Mouse (Mus musculus): Measurements from ENCODE around the gene Krba1.

The Krba1 gene

DNA sequence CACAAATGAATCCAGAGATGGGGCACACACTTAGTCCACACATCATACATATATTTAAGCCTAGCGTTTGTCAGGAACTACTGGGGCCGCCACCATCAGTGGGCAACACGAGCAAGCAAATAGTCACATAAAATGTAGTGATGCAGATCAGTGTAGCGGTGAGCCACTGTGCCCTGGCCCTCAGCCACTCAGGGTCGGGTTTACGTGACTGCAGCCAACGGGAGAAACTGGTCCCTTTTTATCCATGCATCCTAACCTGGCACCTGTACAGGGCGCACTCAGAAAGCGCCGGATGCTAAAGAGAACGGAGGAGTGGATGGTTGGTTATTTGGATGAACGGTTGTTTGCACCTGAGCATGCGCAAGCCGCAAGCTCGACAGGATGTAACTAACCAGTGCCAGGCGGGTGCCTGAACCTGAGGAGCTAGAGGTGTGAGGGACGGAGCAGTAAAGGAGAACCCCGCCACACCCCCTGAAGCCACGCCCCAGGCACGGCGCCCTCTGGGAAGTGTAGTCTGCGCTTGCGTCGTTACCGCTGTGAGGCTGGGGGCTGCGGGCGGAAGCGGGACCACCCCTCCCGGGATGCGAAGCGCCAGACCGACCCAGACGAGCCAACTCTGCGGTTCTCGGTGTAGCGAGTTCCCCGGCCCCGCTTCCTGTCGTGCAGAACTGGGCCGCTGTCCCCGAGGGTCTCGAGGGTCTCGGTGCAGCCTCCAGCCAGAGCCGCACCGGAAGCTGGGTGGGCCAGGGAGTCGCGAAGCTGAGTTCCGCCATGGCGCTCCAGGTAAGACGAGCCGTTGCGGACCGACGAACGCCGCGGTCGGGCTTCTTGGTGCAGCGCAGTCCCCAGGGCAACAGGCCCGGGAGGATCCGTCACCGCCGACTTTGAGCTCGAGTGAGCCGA lies at the start of gene Krba1:
TSS of gene Krba1 (plus strand) at position 482 of the 903 bp plus-strand sequence.
- DNase-seq, result peak; percentile 91 to 95

DNA sequence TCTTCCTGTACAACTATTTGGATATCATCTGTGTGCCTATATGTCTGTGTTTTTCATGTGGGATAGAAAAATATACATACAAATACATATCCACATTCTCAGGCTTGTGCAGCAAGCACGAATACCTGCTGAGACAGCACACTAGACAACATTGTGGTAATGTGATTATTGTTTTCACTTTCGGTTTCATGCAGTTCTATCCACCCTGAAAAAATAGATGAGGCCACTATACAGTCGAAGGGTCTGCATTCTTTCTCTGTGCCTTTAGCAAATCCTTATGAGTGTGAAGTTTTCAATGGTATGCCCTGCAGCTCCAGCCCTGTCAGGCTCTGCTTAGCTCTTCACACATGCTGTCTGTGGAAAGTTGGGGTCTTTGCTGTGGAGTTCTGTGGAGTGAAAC lies 36.5 kb upstream of the Krba1 start:
- no peak for DNase-seq

DNA sequence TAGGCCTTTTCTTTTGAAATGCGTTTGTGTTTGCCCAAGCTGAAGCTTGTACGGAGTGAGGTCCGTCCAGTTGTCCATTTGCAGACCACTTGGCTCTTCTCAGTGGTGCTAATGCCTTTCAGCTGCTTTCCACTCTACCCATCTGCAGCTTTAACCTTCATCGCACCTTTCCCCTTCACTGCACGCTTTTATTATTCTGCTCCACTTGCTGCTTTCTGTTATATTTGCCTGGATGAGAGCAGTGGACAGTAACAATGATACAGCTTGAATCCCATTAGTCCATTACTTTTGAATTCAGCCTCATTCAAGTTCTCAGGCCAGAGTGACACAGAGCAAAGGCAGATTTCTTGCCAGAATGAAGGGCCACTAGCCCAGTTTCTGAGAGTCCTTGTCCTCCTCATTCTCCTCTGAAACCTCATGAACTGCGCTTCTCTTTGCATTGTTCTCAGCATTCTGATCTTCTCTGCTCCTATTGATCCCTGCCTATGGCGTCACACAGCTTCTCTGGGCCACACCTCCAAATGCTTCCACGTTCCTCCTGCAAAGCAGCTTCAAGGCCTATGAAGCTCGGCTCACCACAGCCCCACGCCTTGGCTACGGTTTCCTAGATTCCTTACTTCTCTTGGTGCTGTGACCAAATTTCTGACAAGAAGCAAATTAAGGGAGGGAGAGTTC lies 28.9 kb upstream of the Krba1 start:
- no peak for DNase-seq

GRCm38 (mm10) chr6:48388221-48388620 lies 7.2 kb upstream of the Krba1 start:
- DNase-seq, result no peak

- peak in 1 of 2 experiments; percentile 18 for DNase-seq
Observed at GRCm38 (mm10) chr6:48393811-48394210, 1.6 kb upstream of the Krba1 start.

DNA sequence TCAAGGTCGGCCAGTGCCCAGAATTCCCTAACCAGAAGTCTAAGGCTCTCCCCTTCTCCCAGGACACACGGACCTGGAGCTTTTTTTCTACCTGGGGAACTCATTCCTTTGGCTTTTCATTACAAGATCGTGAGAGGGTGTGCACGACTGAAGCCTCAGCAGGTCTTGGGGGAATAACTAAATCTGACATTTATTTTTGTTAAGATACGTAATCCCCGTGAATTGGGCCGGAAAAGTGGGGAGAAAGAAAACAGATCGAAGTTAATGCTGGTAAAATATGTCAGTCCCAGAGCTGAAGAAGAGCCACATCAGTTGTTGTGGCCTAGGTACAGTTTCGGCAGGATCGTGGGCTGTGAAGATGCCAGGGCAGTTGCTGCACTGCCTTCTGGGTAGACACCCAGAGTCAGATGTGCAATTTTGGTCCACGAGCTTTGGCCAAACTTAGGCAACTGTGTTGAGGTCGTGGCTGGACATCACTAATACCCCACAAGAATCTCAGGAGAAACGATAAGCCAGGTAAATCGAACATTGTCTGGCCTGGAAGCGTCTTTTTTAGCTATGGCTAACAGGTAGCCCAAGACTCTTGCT lies 716 bp downstream of the Krba1 start:
- DNase-seq, result peak in 1 of 2 experiments; percentile 49

- no peak for DNase-seq
Observed at GRCm38 (mm10) chr6:48396686-48397085, 1.3 kb downstream of the Krba1 start.

DNA sequence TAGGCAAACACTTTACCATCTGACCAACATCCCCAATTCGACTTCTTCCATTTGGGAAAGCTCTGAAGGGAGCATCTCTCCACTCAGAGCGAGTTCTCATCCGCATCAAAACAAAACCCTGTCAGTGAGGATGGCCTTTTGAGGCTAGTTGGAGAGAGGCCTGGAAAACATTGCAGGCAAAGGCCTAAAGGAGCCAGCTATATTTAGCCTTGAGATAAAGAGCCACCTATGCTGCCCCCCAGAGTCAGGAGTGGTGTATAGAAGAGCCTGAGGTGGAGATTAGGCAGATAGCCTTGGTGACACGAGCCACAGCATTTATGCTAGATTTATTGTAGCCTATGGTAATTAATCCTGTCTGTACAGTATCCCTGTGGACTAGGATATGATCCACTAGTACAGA lies 1.9 kb downstream of the Krba1 start:
- peak; percentile 44 to 47 for DNase-seq

DNA sequence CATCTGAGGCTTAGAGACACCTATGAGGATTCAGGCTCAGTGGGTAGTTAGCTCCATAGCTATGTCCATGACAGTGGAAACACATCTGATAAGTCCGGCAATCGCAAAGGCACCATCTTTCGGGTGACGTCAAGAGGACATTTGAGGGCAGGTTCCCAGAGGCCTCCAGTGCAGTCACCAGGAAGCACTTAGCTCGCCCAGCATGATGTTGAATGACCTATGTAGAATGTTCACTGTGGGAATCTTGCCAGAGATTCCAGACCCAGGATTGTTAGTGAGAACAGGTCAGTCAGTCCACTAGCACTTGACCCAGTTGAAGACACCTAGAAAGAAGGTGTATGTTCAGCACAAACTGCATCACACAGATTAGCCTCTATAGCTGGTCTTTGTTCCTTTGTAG lies 4.5 kb downstream of the Krba1 start:
- DNase-seq, result peak in 1 of 2 experiments; percentile 54

- DNase-seq, result no peak
Observed at GRCm38 (mm10) chr6:48404071-48404470, 8.7 kb downstream of the Krba1 start.

GRCm38 (mm10) chr6:48409726-48410343 lies 14.4 kb downstream of the Krba1 start:
- peak in 1 of 2 experiments; percentile 59 for DNase-seq

DNA sequence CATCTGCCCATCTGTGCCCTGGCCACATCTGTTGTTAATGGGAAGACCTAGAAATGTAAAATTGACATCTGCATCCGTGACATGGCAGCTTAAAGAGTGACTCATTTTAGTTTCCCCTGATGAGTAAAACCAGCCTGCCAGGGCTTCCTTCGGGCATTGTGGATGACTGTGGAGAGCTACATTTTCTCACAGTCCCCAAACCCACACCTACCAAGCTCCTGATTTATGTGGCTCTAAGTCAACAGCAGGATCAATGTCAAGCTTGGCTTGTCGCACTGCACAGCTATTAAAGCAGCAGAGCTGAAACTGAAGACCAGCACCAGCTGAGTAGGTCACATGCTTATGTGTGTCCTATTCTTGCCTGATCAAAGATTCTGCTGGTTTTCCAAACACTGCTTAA lies 15.2 kb downstream of the Krba1 start:
- DNase-seq, result peak in 1 of 2 experiments; percentile 34

- DNase-seq, result peak; percentile 30 to 70
Observed at GRCm38 (mm10) chr6:48411193-48412092, 16.1 kb downstream of the Krba1 start.

GRCm38 (mm10) chr6:48412147-48412546 lies 16.8 kb downstream of the Krba1 start:
- no peak for DNase-seq

DNA sequence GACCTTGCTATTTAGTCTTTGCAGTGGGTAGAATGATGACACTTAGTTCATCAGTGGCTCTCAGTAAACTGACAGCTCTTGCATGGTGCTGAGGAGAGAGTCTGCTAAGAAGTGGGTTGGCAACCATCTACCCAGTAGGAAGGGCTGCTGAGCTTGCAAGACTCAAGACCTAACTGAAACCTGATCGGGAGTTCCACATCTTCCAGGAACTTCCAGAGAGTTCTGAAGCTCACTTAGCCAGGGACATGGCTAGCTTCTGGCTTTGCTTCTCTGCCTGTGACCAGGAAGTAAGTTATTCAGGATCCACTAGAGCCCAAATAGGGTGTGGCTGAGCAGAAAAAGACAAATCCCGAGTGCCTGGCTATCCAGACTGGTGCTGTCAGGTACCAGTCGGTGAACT lies 17.3 kb downstream of the Krba1 start:
- DNase-seq, result no peak

DNA sequence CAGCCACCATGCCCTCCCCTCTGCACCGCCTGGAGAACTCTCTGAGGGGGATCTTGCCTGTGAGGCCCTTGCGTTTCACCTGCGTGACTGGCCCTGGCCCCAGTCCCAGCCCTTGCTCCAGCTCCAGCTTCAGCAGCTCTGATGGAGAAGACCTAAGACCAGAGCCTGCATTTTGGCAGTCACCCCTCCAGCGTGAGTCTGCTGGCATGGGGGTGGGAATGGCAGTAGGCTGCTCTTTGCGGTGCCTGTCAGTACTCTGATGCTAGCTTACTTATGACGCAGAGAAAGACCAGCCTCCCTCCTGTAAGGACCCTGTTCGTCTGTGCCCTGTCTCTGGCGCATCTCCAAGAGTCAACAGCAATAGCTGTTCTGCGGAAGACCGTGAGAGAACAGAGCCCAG lies 17.7 kb downstream of the Krba1 start:
- DNase-seq, result no peak

DNA sequence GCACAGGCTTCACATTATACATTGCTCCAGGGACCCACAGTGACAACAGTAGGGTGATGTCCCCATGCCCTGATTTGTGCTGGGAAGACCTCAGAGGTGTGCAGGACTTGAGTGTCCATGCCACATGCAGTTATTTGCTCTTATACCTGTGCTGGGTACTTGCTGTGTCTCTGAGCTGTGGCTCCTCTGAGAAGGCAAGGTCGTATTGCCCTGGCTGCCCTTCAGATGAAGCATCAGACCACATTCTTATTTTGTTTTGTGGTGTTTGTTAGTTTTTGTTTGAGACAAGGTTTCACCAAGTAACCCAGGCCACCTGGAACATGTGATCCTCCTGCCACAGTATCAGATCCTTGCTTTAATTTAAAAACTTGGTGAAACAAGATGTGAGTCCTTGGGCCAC lies 19.5 kb downstream of the Krba1 start:
- no peak for DNase-seq

GRCm38 (mm10) chr6:48415636-48416035 lies 20.2 kb downstream of the Krba1 start:
- DNase-seq, result peak in 1 of 2 experiments; percentile 70

DNA sequence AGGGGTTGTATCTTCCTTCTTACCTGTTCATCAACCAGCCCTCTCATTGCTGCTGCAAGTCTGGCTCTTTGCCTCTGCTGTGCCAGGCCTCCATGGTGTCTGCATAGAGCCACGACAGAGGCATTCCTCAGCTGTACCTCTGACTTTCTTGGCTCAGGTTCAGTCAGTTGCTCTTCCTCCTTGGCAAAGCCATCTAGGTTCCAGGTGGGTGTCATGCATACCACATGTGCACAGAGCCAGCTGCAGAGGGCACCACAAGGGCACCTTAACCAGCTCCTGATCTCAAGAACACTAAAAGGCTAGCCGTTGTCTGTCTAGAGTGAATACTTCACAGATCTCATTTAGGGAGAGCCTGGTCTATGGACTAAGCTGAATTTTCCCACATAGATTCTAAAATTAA lies 21.1 kb downstream of the Krba1 start:
- DNase-seq, result peak; percentile 46 to 76

GRCm38 (mm10) chr6:48420647-48421046 lies 25.3 kb downstream of the Krba1 start:
- no peak for DNase-seq

GRCm38 (mm10) chr6:48423336-48423735 lies 27.9 kb downstream of the Krba1 start:
- no peak for DNase-seq

GRCm38 (mm10) chr6:48424074-48424473 lies 28.7 kb downstream of the Krba1 start:
- no peak for DNase-seq

Data from kidney, postnatal 25 days (tissue).